Mouse (Mus musculus): ENCODE results near the gene Dock7.

DNA sequence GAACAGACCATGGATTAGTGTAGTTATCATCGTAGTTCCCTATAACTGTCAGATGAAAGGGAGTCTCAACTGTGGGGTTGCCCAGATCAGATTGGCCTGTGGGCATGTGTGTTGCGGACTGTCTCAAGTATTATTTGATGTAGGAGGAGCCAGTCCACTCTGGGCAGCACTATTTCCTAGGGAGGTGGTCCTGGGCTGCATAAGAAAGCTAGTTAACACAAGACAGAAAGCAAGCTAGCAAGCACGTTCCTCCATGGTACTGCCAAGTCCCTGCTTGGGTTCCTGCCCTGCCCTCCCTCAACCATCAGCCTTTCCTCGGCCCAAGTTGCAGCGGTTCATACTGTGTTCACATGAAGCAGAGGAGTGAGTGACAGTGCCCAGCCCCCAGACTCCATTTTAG is 210.5 kb downstream of the Dock7 start:
- TF ChIP-seq CTCF (IDR thresholded peaks at IDR 0.05; ENCODE audit: insufficient read depth, low read depth, low read length) (no peak), POLR2A (IDR thresholded peaks at IDR 0.05; ENCODE audit: insufficient read depth, low read depth, low read length) (no peak)

All from olfactory bulb, adult 2 months (tissue).